ENCODE assay signal across 16 mouse cellular contexts in the genomic region with DNA sequence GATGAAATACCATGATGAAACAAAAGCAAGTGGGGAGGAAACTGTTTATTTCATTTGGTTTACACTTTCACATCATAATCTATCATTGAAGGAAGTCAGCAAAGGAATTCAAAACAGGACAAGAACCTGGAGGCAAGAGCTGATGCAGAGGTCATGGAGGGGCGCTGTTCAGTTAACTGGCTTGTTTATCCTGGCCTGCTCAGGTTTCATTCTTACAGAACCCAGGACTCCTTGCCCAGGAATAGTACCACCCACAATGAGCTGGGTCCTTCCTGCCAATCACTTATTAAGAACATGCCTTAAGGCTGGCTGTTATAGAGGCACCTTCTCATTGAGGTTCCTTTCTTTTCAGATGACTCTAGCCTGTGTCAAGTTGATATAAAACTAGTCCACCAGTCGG.
"Had no signal": no experiment of that assay in that cellular context is flagged by ENCODE, and none has a peak within 500 bp of the region (broad histone marks: within the 10 kb centered on the region; RNA-seq: fewer than 3 reads in every experiment).

No protein-coding gene starts in this region.

- H3K4me2 ChIP-seq: liver, embryonic 11.5 days; liver, embryonic 15.5 days; lung, embryonic 14.5 days; midbrain, embryonic 12.5 days; stomach, embryonic 15.5 days had no signal

- H3K4me3 ChIP-seq: left cerebral cortex, adult 2 months; limb, embryonic 10.5 days; liver, embryonic 15.5 days; midbrain, embryonic 12.5 days; stomach, embryonic 15.5 days had no signal

- H3K27me3 ChIP-seq: liver, embryonic 15.5 days; midbrain, embryonic 12.5 days; stomach, embryonic 15.5 days had no signal

- ATAC-seq: midbrain, embryonic 16.5 days had no signal

- H3K9ac ChIP-seq: liver, embryonic 15.5 days; lung, embryonic 14.5 days; midbrain, embryonic 12.5 days; stomach, embryonic 15.5 days had no signal

- H3K9me3 ChIP-seq: limb, embryonic 10.5 days; liver, embryonic 15.5 days; midbrain, embryonic 12.5 days; stomach, embryonic 15.5 days had no signal

- H3K27ac ChIP-seq: left cerebral cortex, adult 2 months; limb, embryonic 10.5 days; liver, embryonic 15.5 days; macrophage; midbrain, embryonic 12.5 days; stomach, embryonic 15.5 days had no signal

- H3K4me1 ChIP-seq: limb, embryonic 10.5 days; liver, embryonic 15.5 days; midbrain, embryonic 12.5 days; stomach, embryonic 15.5 days had no signal

- DNase-seq: kidney, adult 9 months; kidney, postnatal 10 days; kidney, postnatal 4 days; lung, embryonic 14.5 days; lung, postnatal 10 days; right cerebral cortex, postnatal 14 days; thymus, adult 2 months; thymus, postnatal 36 days had no signal
